Mouse (Mus musculus) hindbrain, embryonic 13.5 days (tissue): ENCODE measurements around the gene D10Wsu102e. TPM values are rescaled to one million over a fixed set of nuclear protein-coding genes. Genes with fewer than 3 reads are reported as not detected.

ENCODE experiments used
- ATAC-seq: fragments of 200-750 bp; cut with Nextera tagmentation; 2 replicates; pipeline ENCODE4 v1.8.0; 2017; ENCODE audit warnings: moderate TSS enrichment; ENCODE audit not compliant: low FRiP score
- H3K27ac ChIP-seq: fragments of 300-500 bp; sonication (generic); 2 replicates; pipeline ENCODE4 v1.5.1; 2015; ENCODE audit warnings: inconsistent platforms, mild to moderate bottlenecking, moderate library complexity
- H3K27me3 ChIP-seq: fragments of 300-500 bp; sonication (generic); 2 replicates; pipeline ENCODE4 v1.6.1; 2015; ENCODE audit warnings: mild to moderate bottlenecking, inconsistent platforms
- H3K36me3 ChIP-seq: fragments of 300-500 bp; sonication (generic); 2 replicates; pipeline ENCODE4 v1.6.1; 2015; ENCODE audit warnings: mild to moderate bottlenecking, inconsistent platforms
- H3K4me1 ChIP-seq: fragments of 300-500 bp; sonication (generic); replicated peaks from 2 replicates; pipeline ENCODE4 v1.6.1; 2015; ENCODE audit warnings: inconsistent platforms
- H3K4me2 ChIP-seq: fragments of 300-500 bp; sonication (generic); 2 replicates; pipeline ENCODE4 v1.6.1; 2015; ENCODE audit warnings: inconsistent platforms, mild to moderate bottlenecking, moderate library complexity
- H3K4me3 ChIP-seq: fragments of 300-500 bp; sonication (generic); 2 replicates; pipeline ENCODE4 v1.5.1; 2015; ENCODE audit warnings: mild to moderate bottlenecking, inconsistent platforms
- H3K9ac ChIP-seq: fragments of 300-500 bp; sonication (generic); 2 replicates; pipeline ENCODE4 v1.6.1; 2015; ENCODE audit warnings: mild to moderate bottlenecking, inconsistent platforms
- H3K9me3 ChIP-seq: fragments of 300-500 bp; sonication (generic); 2 replicates; pipeline ENCODE4 v1.6.1; 2016; ENCODE audit warnings: inconsistent platforms
- WGBS: fragments of 180-500 bp; shearing (Covaris S2); methylation state at CpG from one replicate; pipeline ENCODE4 v1.1.7; 2015; 5-methylcytosine and 5-hydroxymethylcytosine counted together
- polyA plus RNA-seq: library from polyadenylated mRNA; unstranded; fragments of >200 nt; fragmentation: Nextera tagmentation; extraction: Ambion mirVana; gene quantifications from 2 replicates; pipeline ENCODE4 v1.2.1, GENCODE M21; 2015

The D10Wsu102e gene
- polyA plus RNA-seq, 1 experiment from 2014 or later = 0.93 TPM

- Histone ChIP-seq H3K9me3 (no peaks in the 10 kb centered on the region), H3K27ac (peak overlapping the region; percentile 92), H3K27me3 (peaks cover 5% of the 10 kb centered on the region; the same call in 1 of the 2 replicates), H3K36me3 (no peaks in the 10 kb centered on the region), H3K4me2 (peak overlapping the region; percentile 67), H3K9ac (peak overlapping the region; percentile 85), H3K4me1 (peaks cover 21% of the 10 kb centered on the region), H3K4me3 (peak overlapping the region; percentile 61)
- WGBS = 3% methylated on average over 27 of the region's 27 CpGs
- peak; percentile 79 for ATAC-seq
Measured at GRCm38 (mm10) chr10:83533258-83533909, 173.4 kb downstream of the D10Wsu102e start.

- WGBS = under 1% methylated on average over 21 of the region's 21 CpGs
- ATAC-seq = peak; percentile 97
- peaks cover 5% of the 10 kb centered on the region; the same call in 1 of the 2 replicates for H3K27me3 ChIP-seq
- H3K27ac ChIP-seq = peak within 1 kb of the TSS; percentile 92
- H3K9me3 ChIP-seq = no peaks in the 10 kb centered on the region
- H3K36me3 ChIP-seq = no peaks in the 10 kb centered on the region
- peak within 1 kb of the TSS; percentile 85 for H3K9ac ChIP-seq
- H3K4me2 ChIP-seq = peak within 1 kb of the TSS; percentile 67
- peak within 1 kb of the TSS; percentile 61 for H3K4me3 ChIP-seq
- H3K4me1 ChIP-seq = peaks cover 21% of the 10 kb centered on the region
Measured at GRCm38 (mm10) chr10:83533910-83534283, 173.9 kb downstream of the D10Wsu102e start, which contains the start of gene Aldh1l2. Aldh1l2 (minus strand) TSS chr10:83534140.

- no peak overlapping the region for H3K4me2 ChIP-seq
- H3K9ac ChIP-seq = no peak overlapping the region
Measured at GRCm38 (mm10) chr10:83536436-83536835, 176.4 kb downstream of the D10Wsu102e start.

More at GRCm38 (mm10) chr10:83536436-83536835, 176.4 kb downstream of the D10Wsu102e start:
- no peak for ATAC-seq
- WGBS = 4% methylated on average over 1 of the region's 1 CpGs
- peaks cover 19% of the 10 kb centered on the region for H3K4me1 ChIP-seq
- H3K4me3 ChIP-seq = no peak overlapping the region
- peaks cover 9% of the 10 kb centered on the region; the same call in 1 of the 2 replicates for H3K27me3 ChIP-seq
- H3K36me3 ChIP-seq = no peaks in the 10 kb centered on the region
- H3K9me3 ChIP-seq = no peaks in the 10 kb centered on the region
- no peak overlapping the region for H3K27ac ChIP-seq

Other genes starting within 250 kb of the D10Wsu102e start
- 5.5 TPM in 2 replicates for gene Slc41a2, start 22.3 kb upstream of the D10Wsu102e start, polyA plus RNA-seq
- gene Aldh1l2, start 173.9 kb downstream of the D10Wsu102e start, polyA plus RNA-seq = 15.7 and 17.1 TPM in 2 replicates
- 36.8 and 38.9 TPM in 2 replicates for gene Washc4, start 183.5 kb downstream of the D10Wsu102e start, polyA plus RNA-seq